Comparison of ENCODE assay signal across 26 mouse cellular contexts in the genomic region with DNA sequence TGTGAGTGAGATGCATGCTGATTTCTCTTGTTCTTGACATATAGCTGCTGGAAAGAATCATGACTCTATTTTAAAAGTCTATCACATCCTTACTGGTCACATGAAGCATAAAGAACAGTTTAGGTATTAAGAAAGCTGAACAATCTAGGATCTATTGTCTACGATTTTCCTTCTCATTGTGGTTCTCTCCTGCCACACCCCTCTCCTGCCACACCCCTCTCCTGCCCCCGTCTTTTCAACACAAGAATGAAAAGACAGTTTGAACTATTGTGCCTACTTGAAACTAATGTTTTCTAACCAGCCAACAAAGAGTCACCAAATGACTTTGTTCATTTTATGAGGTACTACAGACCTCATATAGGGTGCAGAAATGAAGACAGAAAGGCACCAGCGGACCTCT.
DNase-seq lines count a peak whose midpoint lies in the region; ATAC-seq and TF ChIP-seq lines count a peak whose summit lies in the region.
"Had no signal": no experiment of that assay in that cellular context is flagged by ENCODE, and none has a peak within 500 bp of the region (broad histone marks: within the 10 kb centered on the region; RNA-seq: fewer than 3 reads in every experiment).

No protein-coding gene starts in this region.

- peak; percentile 33 for DNase-seq in heart, adult 11 months
- DNase-seq in heart, postnatal 36 days = no peak
- no peak for DNase-seq in G1E (ENCODE audit: low spot score)
- DNase-seq in kidney, postnatal 36 days = no peak
- no peak for DNase-seq in thymus, postnatal 36 days
- DNase-seq: adrenal gland, postnatal 10 days; adrenal gland, postnatal 36 days; cerebellum, adult 18-20 months; cerebellum, adult 9-10 months; cerebellum, postnatal 14 days; forebrain, postnatal 0 days; gastrocnemius, adult 2 months; gastrocnemius, postnatal 14 days; heart, adult 2 months; heart, postnatal 14 days had no signal

- WGBS in midbrain, embryonic 15.5 days = 65% methylated on average over 3 of the region's 3 CpGs

- no peak overlapping the region for H3K27ac ChIP-seq in midbrain, embryonic 15.5 days
- H3K27ac ChIP-seq: embryonic facial prominence, embryonic 12.5 days; embryonic facial prominence, embryonic 15.5 days; gastrocnemius, adult 2 months; heart, adult 2 months; heart, embryonic 10.5 days; heart, embryonic 13.5 days; hindbrain, embryonic 12.5 days; hindbrain, embryonic 15.5 days had no signal

- H3K9ac ChIP-seq in midbrain, embryonic 15.5 days = no peak overlapping the region
- H3K9ac ChIP-seq: embryonic facial prominence, embryonic 12.5 days; embryonic facial prominence, embryonic 15.5 days; forebrain, postnatal 0 days; heart, embryonic 13.5 days; hindbrain, embryonic 12.5 days; hindbrain, embryonic 15.5 days had no signal

- intact Hi-C loops in heart, postnatal 36 days (cut with DNase I) = no loop called here

- no peaks in the 10 kb centered on the region for H3K9me3 ChIP-seq in G1E (replicated peaks)
- no peaks in the 10 kb centered on the region for H3K9me3 ChIP-seq in midbrain, embryonic 15.5 days
- H3K9me3 ChIP-seq: embryonic facial prominence, embryonic 12.5 days; embryonic facial prominence, embryonic 15.5 days; heart, embryonic 10.5 days; heart, embryonic 13.5 days; hindbrain, embryonic 12.5 days; hindbrain, embryonic 15.5 days had no signal

- TF ChIP-seq CTCF in G1E (IDR thresholded peaks at IDR 0.05; ENCODE audit: low read depth, low read length) = no peak

- peaks cover 6% of the 10 kb centered on the region for H3K36me3 ChIP-seq in G1E (replicated peaks)
- H3K36me3 ChIP-seq in midbrain, embryonic 15.5 days (replicated peaks) = no peaks in the 10 kb centered on the region
- H3K36me3 ChIP-seq: embryonic facial prominence, embryonic 12.5 days; embryonic facial prominence, embryonic 15.5 days; heart, embryonic 10.5 days; heart, embryonic 13.5 days; hindbrain, embryonic 12.5 days; hindbrain, embryonic 15.5 days had no signal

- peaks cover 15% of the 10 kb centered on the region for H3K4me1 ChIP-seq in G1E (ENCODE audit: insufficient read depth, low read depth, low read length)
- peaks cover 10% of the 10 kb centered on the region for H3K4me1 ChIP-seq in midbrain, embryonic 15.5 days
- H3K4me1 ChIP-seq: embryonic facial prominence, embryonic 12.5 days; embryonic facial prominence, embryonic 15.5 days had no signal

- H3K27me3 ChIP-seq in G1E (ENCODE audit: insufficient read depth, low read length) = no peaks in the 10 kb centered on the region
- no peaks in the 10 kb centered on the region for H3K27me3 ChIP-seq in midbrain, embryonic 15.5 days (replicated peaks)
- H3K27me3 ChIP-seq: embryonic facial prominence, embryonic 12.5 days; embryonic facial prominence, embryonic 15.5 days; heart, embryonic 13.5 days; hindbrain, embryonic 15.5 days; Patski had no signal

- H3K4me3 ChIP-seq in G1E (ENCODE audit: low read depth, low read length) = no peak overlapping the region
- no peak overlapping the region for H3K4me3 ChIP-seq in midbrain, embryonic 15.5 days
- H3K4me3 ChIP-seq: embryonic facial prominence, embryonic 12.5 days; embryonic facial prominence, embryonic 15.5 days; gastrocnemius, adult 2 months; heart, adult 2 months; heart, embryonic 10.5 days; heart, embryonic 13.5 days; hindbrain, embryonic 12.5 days; hindbrain, embryonic 15.5 days had no signal

- ATAC-seq in G1E (ENCODE audit: extremely low read depth, insufficient number of reproducible peaks, low FRiP score, poor library complexity, severe bottlenecking) = peak; percentile 75
- ATAC-seq in common myeloid progenitor, adult 5-6 weeks (replicated peaks; ENCODE audit: low read depth, poor library complexity, severe bottlenecking) = 0 out of 2 replicates have a peak, but pooled peaks have one; percentile 47
- ATAC-seq in midbrain, embryonic 15.5 days (replicated peaks) = no peak
- ATAC-seq: activated CD4-positive, CD25-positive, alpha-beta regulatory T cell, adult 4 months; forebrain, embryonic 14.5 days; forebrain, postnatal 0 days; Patski had no signal

- H3K4me2 ChIP-seq in midbrain, embryonic 15.5 days = no peak overlapping the region
- H3K4me2 ChIP-seq: embryonic facial prominence, embryonic 12.5 days; embryonic facial prominence, embryonic 15.5 days; heart, embryonic 13.5 days; hindbrain, embryonic 12.5 days; hindbrain, embryonic 15.5 days had no signal
